Mouse (Mus musculus): ENCODE results near the gene Crtc3. TPM values are rescaled to one million over a fixed set of nuclear protein-coding genes. Genes with fewer than 3 reads are reported as not detected.

Crtc3 gene
- total RNA-seq (2023) = 76.3 TPM

DNA sequence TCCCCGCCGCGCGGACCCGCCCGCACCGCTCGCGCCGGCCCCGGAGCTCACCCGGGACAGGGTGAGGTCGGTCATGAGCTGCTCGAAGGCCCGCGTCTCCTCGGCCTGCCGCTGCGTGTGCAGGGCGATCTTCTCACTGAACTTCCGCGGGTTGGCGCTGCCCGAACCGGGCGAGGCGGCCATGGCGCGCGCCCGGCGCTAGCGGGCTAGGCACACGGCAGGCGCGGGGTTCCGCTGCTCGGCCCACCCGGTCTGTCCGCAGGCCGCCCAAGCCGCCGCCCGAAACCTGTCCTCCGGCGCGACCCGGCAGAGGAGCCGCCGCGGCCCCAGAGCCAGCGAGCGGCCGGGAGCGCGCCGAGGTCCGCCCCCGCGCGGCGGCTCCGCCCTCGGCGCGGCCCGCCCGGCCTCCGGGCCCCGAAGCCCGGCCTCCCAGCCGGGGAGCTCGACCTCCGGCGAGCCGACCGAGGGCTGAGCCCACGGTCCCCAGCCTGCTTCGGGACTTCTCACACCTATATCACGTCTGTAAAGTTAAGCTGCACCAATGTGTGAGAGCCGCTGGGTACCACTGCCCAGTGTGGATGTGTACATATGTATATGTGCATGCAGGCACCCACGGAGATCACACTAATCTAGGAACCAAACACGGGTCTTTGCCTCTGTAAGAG is at the start of gene Crtc3:
Crtc3 (minus strand) TSS at position 322 of the 665 bp plus-strand sequence.

Other genes starting within 250 kb of the Crtc3 start
- gene Blm, start 153.8 kb downstream of the Crtc3 start, total RNA-seq (2023) = 12.0 TPM
- gene Iqgap1, start 137.1 kb upstream of the Crtc3 start, total RNA-seq (2023) = 241 TPM
- gene Zscan2, start 172.0 kb upstream of the Crtc3 start, total RNA-seq (2023) = 20.2 TPM
- 22.5 TPM for gene Wdr73, start 212.4 kb upstream of the Crtc3 start, total RNA-seq (2023)
- 21.4 TPM for gene Nmb, start 216.2 kb upstream of the Crtc3 start, total RNA-seq (2023)